Mouse (Mus musculus) gastrocnemius, adult 18-20 months (tissue): ENCODE measurements around the gene Slfn5. TPM values are rescaled to one million over a fixed set of nuclear protein-coding genes. Genes with fewer than 3 reads are reported as not detected.

Experiments
- DNase-seq: peaks from one replicate; pipeline ENCODE4 v3.0.0; 2021; ENCODE audit warnings: low spot score
- microRNA-seq: library from miRNA; unstranded; fragments of <30 nt; microRNA quantifications from one replicate; pipeline ENCODE4 v1.2.0, GENCODE M21; 2021
- total RNA-seq, 2 experiments: library from RNA; stranded (reverse); gene quantifications; 2 replicates each; pipeline ENCODE4 v1.2.3; 2021

Gene Slfn5
- total RNA-seq, 2 experiments from 2014 or later = 16.5 to 24.1 TPM

DNA sequence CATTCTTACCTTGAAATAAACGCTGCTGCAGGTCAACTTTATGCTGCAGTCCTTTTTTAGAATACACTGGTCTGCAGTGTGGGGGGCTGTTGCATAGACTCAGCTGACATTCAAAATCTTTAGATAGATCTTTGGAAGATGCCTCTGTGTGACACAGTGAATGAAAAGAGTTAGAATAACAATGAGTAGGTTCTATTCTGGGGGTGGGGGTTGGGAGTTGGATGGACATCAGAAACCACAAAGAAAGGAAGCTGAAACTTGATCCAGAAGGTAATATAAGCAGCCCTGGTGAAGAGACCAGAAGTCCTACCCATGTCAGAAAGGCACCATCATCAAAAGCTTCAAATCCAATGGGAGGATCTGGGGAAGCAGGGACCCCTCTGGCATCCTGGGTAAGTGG is 62.2 kb downstream of the Slfn5 start:
- no peak for DNase-seq

Small RNA genes within 50 kb of the gene (microRNA-seq; reads per million reads assigned to microRNA genes)
- gene Mir7679 = not detected

Other genes with a start within 250 kb of the Slfn5 start
- gene Cct6b, start 187.0 kb upstream of the Slfn5 start, total RNA-seq = under 1 TPM in 1 of 2 experiments, not detected in 1; 0.36 TPM
- 10 to 100 TPM; 15.2 to 16.3 TPM for gene Zfp830, start 187.0 kb upstream of the Slfn5 start, total RNA-seq
- gene Lig3, start 170.2 kb upstream of the Slfn5 start, total RNA-seq = 10 to 100 TPM; 17.0 to 17.1 TPM
- gene Rffl, start 80.1 kb upstream of the Slfn5 start, total RNA-seq = 1 to 10 TPM; 6.3 to 7.4 TPM
- gene Rad51d, start 60.7 kb upstream of the Slfn5 start, total RNA-seq = 1 to 10 TPM; 2.9 to 4.7 TPM
- gene Fndc8, start 59.2 kb upstream of the Slfn5 start, total RNA-seq = not detected
- 10 to 100 TPM; 10.4 to 13.9 TPM for gene Nle1, start 42.9 kb upstream of the Slfn5 start, total RNA-seq
- 100 to 1,000 TPM; 186 to 189 TPM for gene Unc45b, start 40.8 kb upstream of the Slfn5 start, total RNA-seq
- gene Slfn9, start 40.5 kb downstream of the Slfn5 start, total RNA-seq = under 1 TPM; 0.14 to 0.28 TPM
- gene Slfn8, start 69.5 kb downstream of the Slfn5 start, total RNA-seq = under 1 TPM; 0.11 to 0.21 TPM
- 1 to 10 TPM in 1 of 2 experiments, under 1 TPM in 1; 0.62 to 1.2 TPM for gene Slfn2, start 113.8 kb downstream of the Slfn5 start, total RNA-seq
- gene Slfn1, start 165.5 kb downstream of the Slfn5 start, total RNA-seq = not detected
- under 1 TPM in 1 of 2 experiments, not detected in 1; 0.14 TPM for gene Slfn4, start 223.8 kb downstream of the Slfn5 start, total RNA-seq
- gene Slfn3, start 240.0 kb downstream of the Slfn5 start, total RNA-seq = 1 to 10 TPM in 1 of 2 experiments, under 1 TPM in 1; 0.41 to 1.3 TPM